Comparison of ENCODE assay signal across 12 mouse cellular contexts in genomic region chr5:101539254-101539549, GRCm38 (mm10).
DNase-seq lines count a peak whose midpoint lies in the region; ATAC-seq lines count a peak whose summit lies in the region.
"Had no signal": no experiment of that assay in that cellular context is flagged by ENCODE, and none has a peak within 500 bp of the region (broad histone marks: within the 10 kb centered on the region; RNA-seq: fewer than 3 reads in every experiment).

No protein-coding gene starts in this region.

- DNase-seq in heart, embryonic 10.5 days (ENCODE audit: low spot score) = no peak
- no peak for DNase-seq in heart, postnatal 14 days
- DNase-seq in kidney, postnatal 14 days = no peak
- no peak for DNase-seq in kidney, postnatal 36 days
- DNase-seq in layer of hippocampus, postnatal 25 days (ENCODE audit: extremely low spot score in 1 of 2, low spot score in 1 of 2) = no peak
- DNase-seq: adrenal gland, postnatal 36 days had no signal

- peak overlapping the region; percentile 42 for H3K4me3 ChIP-seq in heart, embryonic 10.5 days
- H3K4me3 ChIP-seq in kidney, embryonic 16.5 days (ENCODE audit: low read length) = no peak overlapping the region
- H3K4me3 ChIP-seq in embryonic facial prominence, embryonic 12.5 days = 0 out of 2 replicates have a peak overlapping the region, but pooled peaks have one; percentile 12
- peak overlapping the region; percentile 11 for H3K4me3 ChIP-seq in limb, embryonic 15.5 days
- H3K4me3 ChIP-seq: forebrain, embryonic 12.5 days; layer of hippocampus, adult 2 months had no signal

- 0 out of 2 replicates have a peak overlapping the region, but pooled peaks have one; percentile 11 for H3K4me2 ChIP-seq in kidney, embryonic 16.5 days (replicated peaks; ENCODE audit: low read depth, low read length)
- H3K4me2 ChIP-seq in embryonic facial prominence, embryonic 12.5 days (replicated peaks) = peak overlapping the region; percentile 30
- peak overlapping the region; percentile 43; the same call in 1 of the 2 replicates for H3K4me2 ChIP-seq in limb, embryonic 15.5 days
- H3K4me2 ChIP-seq: forebrain, embryonic 12.5 days had no signal

- peaks cover 83% of the 10 kb centered on the region for H3K27me3 ChIP-seq in heart, embryonic 10.5 days (ENCODE audit: insufficient read depth, poor library complexity, severe bottlenecking)
- peaks cover 64% of the 10 kb centered on the region for H3K27me3 ChIP-seq in kidney, embryonic 16.5 days (ENCODE audit: insufficient read depth, low read length)
- peaks cover 68% of the 10 kb centered on the region for H3K27me3 ChIP-seq in embryonic facial prominence, embryonic 12.5 days
- H3K27me3 ChIP-seq in limb, embryonic 15.5 days = peaks cover 44% of the 10 kb centered on the region

- no peaks in the 10 kb centered on the region for H3K9me3 ChIP-seq in heart, embryonic 10.5 days
- H3K9me3 ChIP-seq in kidney, embryonic 16.5 days (ENCODE audit: low read length) = no peaks in the 10 kb centered on the region
- no peaks in the 10 kb centered on the region for H3K9me3 ChIP-seq in embryonic facial prominence, embryonic 12.5 days
- H3K9me3 ChIP-seq in limb, embryonic 15.5 days = no peaks in the 10 kb centered on the region
- H3K9me3 ChIP-seq: forebrain, embryonic 12.5 days had no signal

- intact Hi-C loops in heart, postnatal 14 days (cut with DNase I) = no loop called here

- H3K36me3 ChIP-seq in heart, embryonic 10.5 days = no peaks in the 10 kb centered on the region
- H3K36me3 ChIP-seq in kidney, embryonic 16.5 days (ENCODE audit: insufficient read depth, low read length) = no peaks in the 10 kb centered on the region
- H3K36me3 ChIP-seq in embryonic facial prominence, embryonic 12.5 days = no peaks in the 10 kb centered on the region
- H3K36me3 ChIP-seq in limb, embryonic 15.5 days = no peaks in the 10 kb centered on the region
- H3K36me3 ChIP-seq: forebrain, embryonic 12.5 days had no signal

- no peak for ATAC-seq in kidney, embryonic 16.5 days (ENCODE audit: low FRiP score, low TSS enrichment)
- no peak for ATAC-seq in embryonic facial prominence, embryonic 12.5 days (ENCODE audit: insufficient number of reproducible peaks, insufficient read depth, low FRiP score, low TSS enrichment)
- no peak for ATAC-seq in limb, embryonic 15.5 days (ENCODE audit: insufficient number of reproducible peaks, low FRiP score, low TSS enrichment, low read depth)
- ATAC-seq: intestine, postnatal 0 days had no signal

- H3K9ac ChIP-seq in kidney, embryonic 16.5 days (replicated peaks; ENCODE audit: low read length) = no peak overlapping the region
- no peak overlapping the region for H3K9ac ChIP-seq in embryonic facial prominence, embryonic 12.5 days
- no peak overlapping the region for H3K9ac ChIP-seq in limb, embryonic 15.5 days
- H3K9ac ChIP-seq: forebrain, embryonic 12.5 days had no signal

- H3K4me1 ChIP-seq in heart, embryonic 10.5 days = 0 out of 2 replicates have a peak, but pooled peaks cover 6% of the 10 kb centered on the region
- peaks cover 6% of the 10 kb centered on the region for H3K4me1 ChIP-seq in kidney, embryonic 16.5 days (ENCODE audit: insufficient read depth, low read length)
- H3K4me1 ChIP-seq in embryonic facial prominence, embryonic 12.5 days = peaks cover 16% of the 10 kb centered on the region
- H3K4me1 ChIP-seq in limb, embryonic 15.5 days = peaks cover 17% of the 10 kb centered on the region; the same call in 1 of the 2 replicates

- 5% methylated on average over 10 of the region's 10 CpGs for WGBS in heart, embryonic 10.5 days
- 12% methylated on average over 10 of the region's 10 CpGs for WGBS in kidney, embryonic 16.5 days
- WGBS in embryonic facial prominence, embryonic 12.5 days = 4% methylated on average over 10 of the region's 10 CpGs
- 9% methylated on average over 10 of the region's 10 CpGs for WGBS in limb, embryonic 15.5 days

- no peak overlapping the region for H3K27ac ChIP-seq in heart, embryonic 10.5 days
- H3K27ac ChIP-seq in kidney, embryonic 16.5 days (ENCODE audit: low read length) = no peak overlapping the region
- no peak overlapping the region for H3K27ac ChIP-seq in embryonic facial prominence, embryonic 12.5 days
- H3K27ac ChIP-seq in limb, embryonic 15.5 days = no peak overlapping the region
- H3K27ac ChIP-seq: forebrain, embryonic 12.5 days; layer of hippocampus, adult 2 months had no signal
